Mouse (Mus musculus): ENCODE measurements at regions not wholly inside any gene's neighbourhood (a gene's known extent, or its start where the extent isn't known, plus 50 kb on each side); places are given as distances from the start of the nearest gene placed in this dataset.

DNA sequence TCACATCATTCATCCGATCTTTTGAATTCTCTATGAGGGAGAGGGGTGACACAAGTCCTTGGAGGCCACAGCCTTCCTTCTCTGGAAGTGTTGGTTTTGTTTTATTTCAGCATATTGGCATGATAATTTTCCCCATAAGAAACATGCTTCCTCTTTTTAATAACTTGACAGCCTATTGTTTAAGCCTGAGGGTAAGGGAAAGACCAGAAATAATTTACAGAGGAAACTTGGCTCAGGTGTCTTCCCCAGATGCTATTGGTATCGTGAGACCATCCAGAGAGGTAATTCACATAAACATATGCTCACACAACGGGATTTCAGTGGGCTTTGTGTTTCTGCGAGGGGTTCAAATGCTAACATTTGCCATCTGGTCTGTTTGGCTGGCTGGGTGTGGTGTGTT, 212.0 kb downstream of the Sptssa start:
- ATAC-seq (ENCODE audit: low FRiP score) = no peak
- Histone ChIP-seq H3K9me3 (replicated peaks) (no peaks in the 10 kb centered on the region), H3K27ac (no peak overlapping the region), H3K4me1 (0 out of 2 replicates have a peak, but pooled peaks cover 5% of the 10 kb centered on the region), H3K4me2 (replicated peaks) (no peak overlapping the region), H3K4me3 (no peak overlapping the region), H3K27me3 (no peaks in the 10 kb centered on the region), H3K9ac (no peak overlapping the region), H3K36me3 (no peaks in the 10 kb centered on the region)
- 54% methylated on average over 4 of the region's 4 CpGs for WGBS

DNA sequence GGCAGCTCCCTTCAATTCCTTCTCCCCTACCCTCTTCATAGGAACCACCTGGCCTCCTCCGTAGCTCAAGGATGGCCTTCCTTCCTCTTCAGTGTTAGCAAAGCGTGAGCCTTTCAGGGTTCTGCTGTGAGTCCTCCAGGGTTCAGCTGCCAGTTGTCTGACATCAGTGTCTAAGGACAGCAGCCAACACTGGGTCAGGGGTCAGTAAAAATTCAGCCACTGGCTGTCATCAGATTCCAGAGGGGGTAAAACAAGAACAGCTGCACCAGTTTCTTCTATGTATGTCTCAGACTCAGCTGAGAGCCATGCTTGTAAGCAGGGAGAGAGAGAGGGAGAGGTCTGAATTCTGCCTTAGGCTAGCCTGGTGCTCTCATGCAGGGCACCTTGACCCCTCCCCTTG, 213.1 kb downstream of the Sptssa start:
- Histone ChIP-seq H3K27me3 (no peaks in the 10 kb centered on the region), H3K4me2 (replicated peaks) (no peak overlapping the region), H3K9ac (no peak overlapping the region), H3K27ac (no peak overlapping the region), H3K4me3 (no peak overlapping the region), H3K9me3 (replicated peaks) (no peaks in the 10 kb centered on the region), H3K4me1 (0 out of 2 replicates have a peak, but pooled peaks cover 5% of the 10 kb centered on the region), H3K36me3 (no peaks in the 10 kb centered on the region)
- ATAC-seq (ENCODE audit: low FRiP score) = no peak
- 72% methylated on average over 2 of the region's 2 CpGs for WGBS

- no peak overlapping the region for H3K4me2 ChIP-seq (replicated peaks)
- no peaks in the 10 kb centered on the region for H3K36me3 ChIP-seq
- 0 out of 2 replicates have a peak, but pooled peaks cover 5% of the 10 kb centered on the region for H3K4me1 ChIP-seq
- no peak overlapping the region for H3K27ac ChIP-seq
- no peaks in the 10 kb centered on the region for H3K9me3 ChIP-seq (replicated peaks)
- H3K9ac ChIP-seq = no peak overlapping the region
- H3K27me3 ChIP-seq = no peaks in the 10 kb centered on the region
- WGBS = 67% methylated on average over 11 of the region's 11 CpGs
- ATAC-seq (ENCODE audit: low FRiP score) = no peak
- no peak overlapping the region for H3K4me3 ChIP-seq
Measured at GRCm38 (mm10) chr12:54442408-54442807, 214.0 kb downstream of the Sptssa start.

DNA sequence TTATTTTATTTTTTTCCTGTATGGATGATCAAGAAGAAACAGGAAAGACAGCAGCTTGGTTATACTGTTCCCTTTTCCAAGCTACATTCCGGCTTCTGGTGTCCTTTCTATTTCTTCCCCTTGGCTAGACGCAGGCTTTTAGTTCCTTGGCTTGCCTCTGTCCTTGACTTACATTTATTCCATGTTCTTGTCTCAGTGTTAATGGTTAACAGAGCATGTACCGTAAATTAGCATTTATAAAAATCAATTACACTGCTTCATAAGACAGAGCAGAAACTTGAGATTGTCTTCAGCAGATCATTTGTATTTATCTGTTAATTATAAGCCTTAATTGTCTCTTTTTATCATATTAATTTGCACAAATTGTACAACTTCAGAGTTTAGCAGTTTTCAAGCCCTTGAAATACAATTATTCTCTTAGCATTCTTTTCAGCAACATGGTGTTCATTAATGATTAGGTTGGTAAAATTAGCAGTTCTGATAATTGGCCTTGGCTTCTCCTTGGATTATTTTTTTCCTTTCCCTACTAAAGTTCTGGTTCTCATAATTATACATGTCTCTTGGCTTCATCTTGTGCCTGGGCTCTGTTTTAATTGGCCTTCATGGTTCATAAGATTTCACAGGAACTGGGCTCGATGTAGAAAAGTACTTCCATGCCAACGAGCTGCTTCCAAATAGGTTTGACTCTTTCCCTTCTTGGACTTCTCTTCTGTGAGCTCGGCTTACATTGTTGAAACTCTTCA, 215.4 kb downstream of the Sptssa start:
- WGBS = 87% methylated on average over 6 of the region's 6 CpGs
- H3K4me3 ChIP-seq = no peak overlapping the region
- ATAC-seq (ENCODE audit: low FRiP score) = no peak

DNA sequence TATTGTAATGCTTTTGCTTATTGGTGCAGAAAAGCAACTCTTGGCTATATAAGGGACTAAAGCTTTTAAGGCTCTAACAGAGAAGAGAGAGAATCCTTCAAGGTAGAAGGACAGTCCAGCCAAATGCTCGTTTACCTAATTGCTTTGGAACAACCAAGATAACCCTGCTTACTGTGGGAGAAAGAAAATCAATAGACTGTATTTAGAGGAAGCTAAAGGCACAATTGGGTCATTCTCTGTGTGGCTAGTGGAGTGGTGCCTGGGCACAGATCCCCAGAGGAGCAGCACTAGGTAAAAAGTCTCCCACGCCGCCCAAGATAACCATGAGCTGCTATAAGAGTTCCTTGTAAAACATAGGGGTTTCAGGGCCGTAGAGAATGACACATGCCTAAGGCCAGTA, 217.6 kb downstream of the Sptssa start:
- Histone ChIP-seq H3K36me3 (no peaks in the 10 kb centered on the region), H3K27ac (no peak overlapping the region), H3K9ac (no peak overlapping the region), H3K4me2 (replicated peaks) (no peak overlapping the region), H3K4me3 (no peak overlapping the region), H3K27me3 (no peaks in the 10 kb centered on the region), H3K4me1 (0 out of 2 replicates have a peak, but pooled peaks cover 3% of the 10 kb centered on the region), H3K9me3 (replicated peaks) (no peaks in the 10 kb centered on the region)
- 77% methylated on average over 4 of the region's 4 CpGs for WGBS
- ATAC-seq (ENCODE audit: low FRiP score) = no peak

More for the DNA sequence above, 215.4 kb downstream of the Sptssa start:
- Histone ChIP-seq H3K4me2 (replicated peaks) (no peak overlapping the region), H3K27ac (no peak overlapping the region), H3K9me3 (replicated peaks) (no peaks in the 10 kb centered on the region), H3K9ac (no peak overlapping the region), H3K36me3 (no peaks in the 10 kb centered on the region), H3K4me1 (0 out of 2 replicates have a peak, but pooled peaks cover 5% of the 10 kb centered on the region), H3K27me3 (no peaks in the 10 kb centered on the region)

DNA sequence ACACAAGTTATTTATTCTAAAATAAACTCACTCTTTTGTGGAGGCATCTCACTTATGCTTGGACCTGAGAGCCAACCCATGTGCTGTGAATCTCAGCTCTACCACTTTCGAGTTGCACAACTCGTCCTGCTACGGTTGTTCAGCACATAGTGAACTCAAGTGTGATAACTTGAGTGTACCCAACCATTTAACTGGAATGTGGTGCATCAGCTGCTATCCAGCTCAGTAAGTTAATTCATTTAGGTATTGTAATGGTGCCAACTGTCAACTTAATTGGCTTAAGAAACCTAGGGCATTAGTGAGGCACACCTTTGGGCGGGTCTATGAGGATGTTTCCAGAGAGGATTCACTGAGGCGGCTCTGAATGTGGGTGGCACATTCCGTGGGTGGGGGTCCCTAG, 221.6 kb upstream of the Egln3 start:
- H3K4me2 ChIP-seq (replicated peaks) = no peak overlapping the region
- no peak for ATAC-seq (ENCODE audit: low FRiP score)
- no peaks in the 10 kb centered on the region for H3K9me3 ChIP-seq (replicated peaks)

GRCm38 (mm10) chr12:54414829-54415228, 211.2 kb upstream of the Egln3 start:
- 67% methylated on average over 1 of the region's 1 CpGs for WGBS

More for the DNA sequence above, 221.6 kb upstream of the Egln3 start:
- H3K4me3 ChIP-seq = no peak overlapping the region
- no peaks in the 10 kb centered on the region for H3K36me3 ChIP-seq
- H3K27me3 ChIP-seq = no peaks in the 10 kb centered on the region
- no peaks in the 10 kb centered on the region for H3K4me1 ChIP-seq
- 85% methylated on average over 6 of the region's 6 CpGs for WGBS
- H3K9ac ChIP-seq = no peak overlapping the region
- no peak overlapping the region for H3K27ac ChIP-seq

DNA sequence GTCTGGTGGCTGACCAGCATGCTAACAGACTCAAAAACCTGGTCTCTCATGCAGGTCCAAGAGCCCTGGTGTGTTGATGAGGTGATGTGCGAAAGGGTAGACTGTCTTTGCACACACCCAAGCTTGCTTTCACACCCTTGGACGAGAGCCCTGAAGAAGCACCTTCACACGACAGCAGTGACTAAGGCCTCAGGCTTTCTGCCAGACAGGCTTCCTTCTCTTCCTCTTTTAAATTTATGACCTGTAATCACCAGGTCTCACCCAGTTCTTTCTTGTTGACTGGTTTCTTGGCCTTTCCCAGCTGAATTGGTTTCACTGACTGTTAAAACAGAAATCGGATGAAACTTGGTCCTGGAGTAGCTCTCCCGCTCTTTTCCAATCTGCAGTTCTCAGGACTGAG, 210.5 kb upstream of the Egln3 start:
- Histone ChIP-seq H3K4me3 (no peak overlapping the region), H3K27me3 (no peaks in the 10 kb centered on the region), H3K4me2 (replicated peaks) (no peak overlapping the region), H3K9me3 (replicated peaks) (no peaks in the 10 kb centered on the region), H3K4me1 (peaks cover 6% of the 10 kb centered on the region), H3K36me3 (no peaks in the 10 kb centered on the region), H3K9ac (no peak overlapping the region), H3K27ac (no peak overlapping the region)
- 93% methylated on average over 5 of the region's 5 CpGs for WGBS
- ATAC-seq (ENCODE audit: low FRiP score) = no peak

More at GRCm38 (mm10) chr12:54414829-54415228, 211.2 kb upstream of the Egln3 start:
- Histone ChIP-seq H3K9ac (no peak overlapping the region), H3K27ac (no peak overlapping the region), H3K4me3 (no peak overlapping the region), H3K27me3 (no peaks in the 10 kb centered on the region), H3K4me2 (replicated peaks) (no peak overlapping the region), H3K4me1 (peaks cover 6% of the 10 kb centered on the region), H3K9me3 (replicated peaks) (no peaks in the 10 kb centered on the region), H3K36me3 (no peaks in the 10 kb centered on the region)
- no peak for ATAC-seq (ENCODE audit: low FRiP score)

DNA sequence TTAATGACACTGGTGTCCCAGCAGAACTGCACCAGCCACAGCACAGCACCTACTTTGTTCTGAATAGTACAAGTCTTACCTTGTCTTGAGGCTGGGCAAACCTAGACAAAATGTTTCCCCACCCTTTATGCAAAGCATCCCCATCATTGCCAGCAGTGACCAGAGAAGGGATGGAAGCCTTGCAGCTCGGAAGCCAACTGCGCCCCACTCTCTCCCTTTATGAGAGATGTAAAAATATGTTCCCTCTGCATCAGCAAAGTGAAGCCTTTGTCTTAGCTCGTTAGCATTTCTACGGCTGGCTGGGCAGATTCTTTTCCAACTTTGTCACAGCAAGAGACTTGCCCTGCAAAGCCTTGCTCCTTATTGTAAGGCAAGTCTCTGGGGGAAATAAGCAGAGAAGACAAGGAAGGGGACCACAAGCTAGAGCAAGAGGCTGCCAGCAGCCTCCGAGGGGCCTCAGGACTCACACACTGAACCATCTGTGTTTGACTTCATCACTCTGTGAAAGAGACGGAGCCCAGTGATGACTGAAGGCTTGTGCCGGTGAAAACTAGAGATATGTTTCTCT, 206.5 kb upstream of the Egln3 start:
- no peaks in the 10 kb centered on the region for H3K9me3 ChIP-seq (replicated peaks)
- no peak overlapping the region for H3K4me3 ChIP-seq
- 32% methylated on average over 7 of the region's 7 CpGs for WGBS
- no peak overlapping the region for H3K9ac ChIP-seq
- H3K4me2 ChIP-seq (replicated peaks) = no peak overlapping the region
- H3K27ac ChIP-seq = no peak overlapping the region
- H3K4me1 ChIP-seq = peaks cover 8% of the 10 kb centered on the region
- H3K36me3 ChIP-seq = no peaks in the 10 kb centered on the region
- ATAC-seq (ENCODE audit: low FRiP score) = no peak
- H3K27me3 ChIP-seq = no peaks in the 10 kb centered on the region

- ATAC-seq (ENCODE audit: low FRiP score) = no peak
- no peaks in the 10 kb centered on the region for H3K36me3 ChIP-seq
- H3K9ac ChIP-seq = no peak overlapping the region
- no peak overlapping the region for H3K4me3 ChIP-seq
- H3K27me3 ChIP-seq = no peaks in the 10 kb centered on the region
- H3K4me1 ChIP-seq = peaks cover 10% of the 10 kb centered on the region
- WGBS = 84% methylated on average over 6 of the region's 6 CpGs
- no peak overlapping the region for H3K4me2 ChIP-seq (replicated peaks)
- no peak overlapping the region for H3K27ac ChIP-seq
- no peaks in the 10 kb centered on the region for H3K9me3 ChIP-seq (replicated peaks)
Measured at GRCm38 (mm10) chr12:54408906-54409305, 205.2 kb upstream of the Egln3 start.

- Histone ChIP-seq H3K4me1 (peaks cover 10% of the 10 kb centered on the region), H3K9me3 (replicated peaks) (no peaks in the 10 kb centered on the region), H3K9ac (no peak overlapping the region), H3K4me2 (replicated peaks) (no peak overlapping the region), H3K27ac (no peak overlapping the region), H3K4me3 (no peak overlapping the region), H3K36me3 (no peaks in the 10 kb centered on the region), H3K27me3 (no peaks in the 10 kb centered on the region)
- WGBS = 66% methylated on average over 6 of the region's 6 CpGs
- ATAC-seq (ENCODE audit: low FRiP score) = no peak
Measured at GRCm38 (mm10) chr12:54407301-54407896, 203.7 kb upstream of the Egln3 start.

DNA sequence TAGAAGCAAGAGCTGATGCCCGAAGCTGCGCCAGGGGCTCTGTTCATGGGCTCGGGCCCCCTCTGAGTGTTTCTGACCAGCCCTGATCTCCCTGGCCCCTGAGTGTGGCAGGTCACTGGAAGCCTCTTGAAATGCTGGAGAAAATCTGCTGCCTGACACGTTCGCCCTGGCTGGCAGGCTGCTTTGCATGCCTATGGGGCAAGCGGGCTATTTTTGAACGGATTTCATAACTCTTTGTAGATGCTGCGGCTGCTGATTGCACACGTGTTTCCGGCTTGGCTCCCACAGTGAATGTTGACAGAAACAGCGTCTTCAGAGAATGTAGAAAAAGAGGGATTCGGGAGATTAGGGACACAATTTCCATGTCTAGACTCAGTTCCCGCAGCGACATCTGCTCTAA, 201.4 kb upstream of the Egln3 start:
- no peaks in the 10 kb centered on the region for H3K36me3 ChIP-seq
- no peaks in the 10 kb centered on the region for H3K27me3 ChIP-seq
- no peak overlapping the region for H3K4me2 ChIP-seq (replicated peaks)
- H3K9me3 ChIP-seq (replicated peaks) = no peaks in the 10 kb centered on the region
- H3K4me3 ChIP-seq = no peak overlapping the region
- 70% methylated on average over 14 of the region's 14 CpGs for WGBS
- no peak overlapping the region for H3K9ac ChIP-seq
- no peak overlapping the region for H3K27ac ChIP-seq
- H3K4me1 ChIP-seq = peaks cover 6% of the 10 kb centered on the region
- ATAC-seq (ENCODE audit: low FRiP score) = no peak
